Mouse (Mus musculus) bone marrow macrophage, adult 2 months (primary cell): ENCODE data around the gene Olfm1.

Experiments used
- CTCF ChIP-seq: IDR thresholded peaks from 2 replicates; pipeline ENCODE4 v1.5.1; 2012; ENCODE audit warnings: low read depth, mild to moderate bottlenecking, low read length, moderate library complexity
- POLR2A ChIP-seq: IDR thresholded peaks from 2 replicates; pipeline ENCODE4 v1.6.1; 2012; ENCODE audit warnings: mild to moderate bottlenecking, low read depth, low read length, borderline replicate concordance

DNA sequence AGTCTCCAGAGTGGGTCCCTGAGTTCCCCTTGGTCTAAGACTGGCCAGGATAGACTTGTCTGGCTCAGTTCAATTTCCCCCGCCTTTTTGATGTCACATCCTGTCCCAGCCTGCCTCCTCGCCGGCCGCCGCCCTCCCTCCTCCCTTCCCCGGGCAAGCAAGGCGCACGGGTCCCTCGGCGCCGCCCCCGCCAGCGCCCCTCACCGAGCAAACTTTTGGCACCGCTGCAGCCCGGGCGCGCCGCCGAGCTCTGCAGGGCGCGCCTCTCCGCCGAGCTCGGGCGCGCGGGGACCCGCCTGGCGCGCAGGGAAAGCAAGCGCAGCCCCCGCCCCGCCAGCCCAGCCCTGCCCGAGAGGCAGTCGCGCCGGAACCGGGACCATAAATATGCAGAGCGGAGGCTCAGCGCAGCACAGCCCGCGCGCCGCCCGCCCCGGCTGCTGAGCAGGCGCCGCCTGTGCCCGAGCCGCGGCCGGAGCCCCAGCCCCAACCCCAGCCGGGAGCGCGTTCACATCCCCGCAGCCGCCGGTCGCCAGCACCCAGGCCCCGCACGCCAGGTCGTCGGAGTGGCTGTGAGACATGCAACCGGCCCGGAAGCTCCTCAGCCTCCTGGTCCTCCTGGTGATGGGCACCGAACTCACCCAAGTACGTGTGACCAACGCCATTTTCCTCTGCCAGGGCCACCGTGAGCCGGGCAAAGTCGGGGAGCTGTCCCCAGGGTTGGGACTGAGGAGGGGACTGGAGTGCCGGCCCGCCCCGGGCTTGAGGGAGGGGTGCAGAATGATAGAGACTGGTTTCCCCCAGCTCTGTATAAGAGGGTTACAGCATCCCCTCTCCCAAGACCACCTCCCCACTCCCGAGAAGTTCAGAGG, at the start of gene Olfm1:
- no peak for TF ChIP-seq CTCF
- no peak for TF ChIP-seq POLR2A
